Mouse (Mus musculus): ENCODE results near the gene Cep83. TPM values are rescaled to one million over a fixed set of nuclear protein-coding genes. Genes with fewer than 3 reads are reported as not detected.

Gene Cep83
- polyA plus RNA-seq, 1 experiment from 2014 or later = 17.9 TPM

DNA sequence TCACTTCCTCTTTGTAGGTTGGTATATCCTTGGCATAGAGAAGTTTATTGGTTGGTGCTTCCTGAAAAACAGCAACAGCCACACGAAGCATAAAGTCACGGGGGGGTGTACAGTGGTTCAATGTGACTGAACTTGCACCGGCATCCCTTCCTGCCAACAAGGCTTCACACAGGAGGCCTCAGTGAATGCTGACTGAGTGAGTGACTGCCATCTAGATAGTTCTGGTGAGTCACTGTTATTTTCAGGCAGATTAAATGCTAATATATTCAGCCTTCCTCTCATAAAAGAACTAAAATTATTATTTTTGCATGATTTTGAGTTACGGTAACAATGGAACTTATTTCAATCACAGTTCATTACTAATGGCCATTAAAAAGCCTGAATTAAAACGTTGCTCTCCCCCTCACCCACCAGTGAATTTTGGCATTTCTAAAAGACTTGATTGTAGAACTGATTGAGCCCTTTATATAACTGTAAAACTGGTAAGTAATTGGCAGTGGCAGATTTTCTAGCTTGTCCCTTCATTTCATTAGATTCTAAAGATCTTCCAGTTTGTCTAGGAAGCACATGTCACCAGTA, 106.3 kb downstream of the Cep83 start:
- WGBS = 51% methylated on average over 5 of the region's 5 CpGs
- Histone ChIP-seq H3K4me1 (replicated peaks; ENCODE audit: control insufficient read depth, insufficient read depth, low read length) (peaks cover 12% of the 10 kb centered on the region), H3K36me3 (ENCODE audit: control insufficient read depth, insufficient read depth) (peaks cover 13% of the 10 kb centered on the region), H3K4me2 (ENCODE audit: low read length) (no peak overlapping the region), H3K9me3 (ENCODE audit: control insufficient read depth, low read length) (no peaks in the 10 kb centered on the region), H3K4me3 (replicated peaks; ENCODE audit: low read length) (no peak overlapping the region), H3K27me3 (replicated peaks; ENCODE audit: control insufficient read depth, insufficient read depth, low read length) (no peaks in the 10 kb centered on the region), H3K27ac (ENCODE audit: low read length) (no peak overlapping the region), H3K9ac (replicated peaks; ENCODE audit: low read depth, low read length) (no peak overlapping the region)
- ATAC-seq = peak; percentile 78

DNA sequence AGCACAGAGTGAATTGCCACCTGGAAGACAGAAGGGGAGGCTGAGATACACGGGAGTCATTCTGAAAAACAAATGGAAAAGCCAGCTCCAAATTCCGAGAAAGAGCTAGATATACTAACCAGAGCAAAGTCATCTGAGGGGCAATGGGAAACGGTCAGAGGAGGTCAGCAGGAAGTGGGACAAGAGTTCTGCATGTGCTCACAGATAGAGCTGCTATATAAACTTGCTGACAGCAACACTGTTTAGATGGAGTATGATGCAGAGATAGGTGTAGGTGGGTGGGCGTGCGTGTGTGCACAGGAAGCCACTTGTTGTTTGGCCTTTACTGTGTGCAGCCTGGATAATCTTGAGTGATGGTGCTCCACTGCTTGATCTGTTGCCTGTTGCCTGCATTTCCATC, 109.7 kb downstream of the Cep83 start:
- H3K36me3 ChIP-seq (ENCODE audit: control insufficient read depth, insufficient read depth) = peaks cover 7% of the 10 kb centered on the region
- 92% methylated on average over 5 of the region's 5 CpGs for WGBS
- H3K9ac ChIP-seq (replicated peaks; ENCODE audit: low read depth, low read length) = no peak overlapping the region
- H3K4me2 ChIP-seq (ENCODE audit: low read length) = no peak overlapping the region
- no peak for ATAC-seq
- H3K9me3 ChIP-seq (ENCODE audit: control insufficient read depth, low read length) = no peaks in the 10 kb centered on the region
- H3K27me3 ChIP-seq (replicated peaks; ENCODE audit: control insufficient read depth, insufficient read depth, low read length) = no peaks in the 10 kb centered on the region
- H3K4me3 ChIP-seq (replicated peaks; ENCODE audit: low read length) = no peak overlapping the region
- H3K4me1 ChIP-seq (replicated peaks; ENCODE audit: control insufficient read depth, insufficient read depth, low read length) = peaks cover 12% of the 10 kb centered on the region
- no peak overlapping the region for H3K27ac ChIP-seq (ENCODE audit: low read length)

DNA sequence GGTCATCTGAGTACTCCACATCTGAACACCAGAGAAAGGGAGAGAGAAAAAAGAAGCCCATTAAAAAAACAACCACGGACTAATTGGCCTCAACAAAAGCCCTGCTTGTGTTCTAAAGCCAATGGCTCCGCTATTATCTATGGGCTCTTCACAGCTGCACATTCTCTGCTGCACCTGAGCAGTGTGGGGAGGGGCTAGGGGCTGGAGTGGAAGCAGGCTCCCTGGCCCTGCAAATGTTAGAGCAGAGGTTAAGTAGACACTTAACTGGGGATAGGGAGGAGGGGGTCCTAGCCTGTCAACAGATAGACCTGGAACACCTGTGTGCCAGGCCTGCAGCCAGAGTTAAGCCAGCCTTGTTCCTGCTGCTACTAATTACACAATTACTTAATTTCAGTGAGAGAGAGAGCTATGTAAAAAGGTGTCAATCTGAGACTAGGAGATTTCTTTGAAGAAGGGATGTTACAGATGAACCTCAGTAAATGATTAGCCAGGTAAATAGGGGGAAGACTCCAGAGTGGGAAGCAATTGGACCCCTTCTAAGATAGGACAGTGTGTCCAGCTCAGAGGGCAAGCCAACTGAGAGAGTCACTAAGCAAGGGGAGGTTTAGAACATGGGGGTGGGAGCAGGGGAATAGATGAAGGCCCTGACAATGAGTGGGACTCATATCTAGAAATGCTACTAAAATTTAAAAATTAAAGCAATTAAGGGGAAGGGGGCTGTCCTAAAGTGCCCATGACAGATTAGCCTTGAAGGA, 111.2 kb downstream of the Cep83 start:
- no peak; the same call in 1 of the 2 replicates for ATAC-seq
- Histone ChIP-seq H3K27ac (ENCODE audit: low read length) (0 out of 2 replicates have a peak overlapping the region, but pooled peaks have one; percentile 10), H3K9ac (replicated peaks; ENCODE audit: low read depth, low read length) (no peak overlapping the region), H3K4me2 (ENCODE audit: low read length) (no peak overlapping the region), H3K4me3 (replicated peaks; ENCODE audit: low read length) (no peak overlapping the region), H3K36me3 (ENCODE audit: control insufficient read depth, insufficient read depth) (peaks cover 4% of the 10 kb centered on the region; the same call in 1 of the 2 replicates), H3K4me1 (replicated peaks; ENCODE audit: control insufficient read depth, insufficient read depth, low read length) (peaks cover 6% of the 10 kb centered on the region), H3K9me3 (ENCODE audit: control insufficient read depth, low read length) (no peaks in the 10 kb centered on the region), H3K27me3 (replicated peaks; ENCODE audit: control insufficient read depth, insufficient read depth, low read length) (no peaks in the 10 kb centered on the region)
- 14% methylated on average over 2 of the region's 2 CpGs for WGBS

DNA sequence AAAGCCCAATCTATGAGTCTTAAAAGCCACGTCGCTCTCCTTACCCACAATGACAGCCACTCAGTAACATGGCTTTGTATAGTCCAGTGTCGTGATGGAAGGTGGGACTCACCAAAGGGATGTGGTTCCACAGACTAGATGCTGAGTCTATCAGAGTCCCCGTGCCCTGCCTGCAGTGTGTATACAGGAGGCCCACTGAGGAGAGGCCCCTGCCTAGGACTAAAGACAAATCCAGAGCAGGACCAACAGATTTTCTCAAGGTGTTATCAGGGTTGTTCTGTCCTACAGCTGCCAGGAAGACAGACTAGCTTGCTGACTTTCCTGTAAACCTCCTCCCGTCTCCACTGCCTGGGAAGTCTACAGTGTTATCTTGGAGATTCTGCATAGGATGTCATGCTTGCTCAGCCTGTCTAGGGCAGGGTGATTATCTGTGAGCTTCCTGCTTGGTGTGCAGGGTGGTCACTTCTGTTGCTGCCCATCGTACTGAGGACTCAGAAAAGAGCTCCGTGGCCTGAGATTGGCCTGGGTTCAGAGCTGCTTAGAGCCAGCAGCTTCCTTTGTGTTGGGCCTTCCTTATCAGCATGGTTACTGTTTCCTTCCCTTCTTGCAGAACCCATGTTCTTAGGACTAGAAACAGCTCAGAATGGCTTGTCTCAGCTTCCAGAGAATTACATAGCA, 112.4 kb downstream of the Cep83 start:
- no peak overlapping the region for H3K4me2 ChIP-seq (ENCODE audit: low read length)
- WGBS = 86% methylated on average over 7 of the region's 7 CpGs
- no peak for ATAC-seq
- peaks cover 6% of the 10 kb centered on the region for H3K4me1 ChIP-seq (replicated peaks; ENCODE audit: control insufficient read depth, insufficient read depth, low read length)
- H3K9me3 ChIP-seq (ENCODE audit: control insufficient read depth, low read length) = no peaks in the 10 kb centered on the region
- peaks cover 2% of the 10 kb centered on the region; the same call in 1 of the 2 replicates for H3K36me3 ChIP-seq (ENCODE audit: control insufficient read depth, insufficient read depth)
- H3K27me3 ChIP-seq (replicated peaks; ENCODE audit: control insufficient read depth, insufficient read depth, low read length) = no peaks in the 10 kb centered on the region
- no peak overlapping the region for H3K4me3 ChIP-seq (replicated peaks; ENCODE audit: low read length)
- no peak overlapping the region for H3K27ac ChIP-seq (ENCODE audit: low read length)
- H3K9ac ChIP-seq (replicated peaks; ENCODE audit: low read depth, low read length) = no peak overlapping the region

DNA sequence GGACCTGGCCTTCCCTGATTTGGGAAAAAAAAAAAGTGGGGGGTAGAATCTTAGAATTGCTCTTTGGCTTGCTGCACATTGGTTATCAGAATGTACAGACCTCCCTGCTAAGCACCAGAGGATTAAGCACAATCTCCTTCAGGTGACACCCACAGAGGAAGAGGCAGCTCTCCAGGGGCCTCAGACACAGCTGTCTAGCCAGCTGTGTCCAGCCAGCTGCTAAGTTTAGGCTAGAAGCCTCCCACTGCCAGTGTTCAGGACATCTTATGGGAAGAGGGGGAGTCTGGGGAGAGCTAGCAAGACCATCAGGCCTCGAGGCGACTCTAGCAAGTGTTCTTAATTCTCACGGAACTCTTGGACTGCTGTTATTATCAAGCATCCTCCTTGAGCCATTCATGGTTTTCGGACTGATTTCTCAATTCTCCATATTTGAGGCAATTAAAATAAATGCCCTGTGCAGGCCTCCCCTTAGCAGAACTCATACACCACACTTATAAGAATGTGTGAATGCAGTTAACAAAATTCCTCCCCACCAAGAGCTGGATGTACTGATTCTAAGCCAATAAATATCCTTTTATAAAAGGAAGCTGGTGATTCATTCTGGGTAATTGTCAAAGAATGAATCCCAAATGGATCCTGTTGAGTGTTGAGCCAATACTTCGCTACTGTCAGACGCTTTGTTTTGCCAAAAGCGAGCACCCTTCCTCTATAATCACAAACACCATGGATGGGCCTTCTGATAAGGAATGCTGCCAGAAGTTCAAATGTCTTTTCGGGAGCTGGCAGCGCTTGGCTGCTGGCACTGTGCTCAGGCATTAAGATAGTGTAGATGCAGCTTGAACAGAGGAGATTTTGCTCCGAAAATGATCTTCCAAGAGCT, 115.8 kb downstream of the Cep83 start:
- Histone ChIP-seq H3K9ac (replicated peaks; ENCODE audit: low read depth, low read length) (no peak overlapping the region), H3K36me3 (ENCODE audit: control insufficient read depth, insufficient read depth) (no peaks in the 10 kb centered on the region), H3K4me1 (replicated peaks; ENCODE audit: control insufficient read depth, insufficient read depth, low read length) (peaks cover 4% of the 10 kb centered on the region), H3K9me3 (ENCODE audit: control insufficient read depth, low read length) (no peaks in the 10 kb centered on the region), H3K27ac (ENCODE audit: low read length) (no peak overlapping the region), H3K4me3 (replicated peaks; ENCODE audit: low read length) (no peak overlapping the region), H3K4me2 (ENCODE audit: low read length) (no peak overlapping the region), H3K27me3 (replicated peaks; ENCODE audit: control insufficient read depth, insufficient read depth, low read length) (no peaks in the 10 kb centered on the region)
- 62% methylated on average over 10 of the region's 10 CpGs for WGBS
- peak; percentile 48 for ATAC-seq

DNA sequence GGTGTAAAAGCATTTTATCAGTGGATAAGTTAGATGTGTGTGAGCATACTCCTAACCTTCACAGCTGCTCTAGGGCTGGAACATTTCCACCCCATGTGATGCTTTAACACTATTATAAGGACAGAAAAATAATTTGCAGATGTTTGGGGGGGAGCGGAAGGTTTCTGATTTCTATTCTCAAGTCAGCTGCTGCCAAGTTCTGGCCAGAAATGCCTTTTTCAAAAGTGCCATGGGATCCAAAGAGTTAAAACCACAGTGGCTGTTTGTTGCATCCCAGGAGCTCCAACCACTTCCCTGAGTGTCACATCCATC, 116.4 kb downstream of the Cep83 start:
- Histone ChIP-seq H3K4me2 (ENCODE audit: low read length) (no peak overlapping the region), H3K27ac (ENCODE audit: low read length) (no peak overlapping the region), H3K9me3 (ENCODE audit: control insufficient read depth, low read length) (no peaks in the 10 kb centered on the region), H3K36me3 (ENCODE audit: control insufficient read depth, insufficient read depth) (no peaks in the 10 kb centered on the region), H3K9ac (replicated peaks; ENCODE audit: low read depth, low read length) (no peak overlapping the region), H3K4me1 (replicated peaks; ENCODE audit: control insufficient read depth, insufficient read depth, low read length) (no peaks in the 10 kb centered on the region; the same call in 1 of the 2 replicates), H3K4me3 (replicated peaks; ENCODE audit: low read length) (no peak overlapping the region), H3K27me3 (replicated peaks; ENCODE audit: control insufficient read depth, insufficient read depth, low read length) (no peaks in the 10 kb centered on the region)
- WGBS = 82% methylated on average over 1 of the region's 1 CpGs
- ATAC-seq = no peak

DNA sequence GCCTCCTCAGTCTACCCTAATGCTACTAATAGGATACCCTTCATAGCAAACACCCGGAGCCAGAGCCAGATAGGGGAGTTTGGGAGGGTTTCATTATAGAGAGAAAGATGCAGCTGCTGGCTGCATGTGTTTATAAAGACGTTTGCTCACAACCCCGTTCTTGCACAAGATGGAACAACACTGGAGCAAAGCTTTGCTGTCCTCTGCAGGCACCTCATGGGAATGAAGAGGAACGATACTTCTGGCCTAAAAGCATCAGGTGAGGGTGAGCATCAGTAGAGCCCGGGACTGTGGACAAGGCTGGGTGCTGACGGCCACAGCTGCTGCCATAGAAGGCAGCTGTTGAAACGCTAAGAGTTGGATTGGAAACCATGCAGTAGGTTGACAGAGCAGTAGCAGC, 118.9 kb downstream of the Cep83 start:
- WGBS = 75% methylated on average over 7 of the region's 7 CpGs
- Histone ChIP-seq H3K4me2 (ENCODE audit: low read length) (no peak overlapping the region), H3K9me3 (ENCODE audit: control insufficient read depth, low read length) (no peaks in the 10 kb centered on the region), H3K36me3 (ENCODE audit: control insufficient read depth, insufficient read depth) (no peaks in the 10 kb centered on the region), H3K27ac (ENCODE audit: low read length) (no peak overlapping the region), H3K27me3 (replicated peaks; ENCODE audit: control insufficient read depth, insufficient read depth, low read length) (no peaks in the 10 kb centered on the region), H3K9ac (replicated peaks; ENCODE audit: low read depth, low read length) (no peak overlapping the region), H3K4me1 (replicated peaks; ENCODE audit: control insufficient read depth, insufficient read depth, low read length) (peaks cover 7% of the 10 kb centered on the region), H3K4me3 (replicated peaks; ENCODE audit: low read length) (no peak overlapping the region)
- no peak for ATAC-seq

DNA sequence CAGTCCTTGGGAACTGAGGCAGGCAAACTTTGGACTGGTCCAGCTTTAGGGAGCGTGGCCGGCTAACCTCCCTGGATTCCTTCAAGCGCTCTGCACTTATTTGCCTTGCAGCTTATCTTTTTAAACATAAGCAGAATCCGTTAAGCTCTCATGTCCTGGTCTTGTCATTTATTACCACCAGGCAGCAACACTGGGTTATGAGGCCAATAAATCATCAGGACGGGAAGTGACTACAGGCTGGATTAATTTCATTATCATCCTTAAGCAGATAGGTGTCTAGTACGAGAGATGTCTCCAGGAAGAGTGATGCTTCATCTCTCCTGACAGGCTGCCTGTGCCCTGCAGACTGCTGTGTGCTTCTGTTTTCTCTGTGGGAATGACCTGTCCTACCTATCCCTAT, 119.8 kb downstream of the Cep83 start:
- no peak overlapping the region for H3K9ac ChIP-seq (replicated peaks; ENCODE audit: low read depth, low read length)
- H3K9me3 ChIP-seq (ENCODE audit: control insufficient read depth, low read length) = no peaks in the 10 kb centered on the region
- no peak for ATAC-seq

DNA sequence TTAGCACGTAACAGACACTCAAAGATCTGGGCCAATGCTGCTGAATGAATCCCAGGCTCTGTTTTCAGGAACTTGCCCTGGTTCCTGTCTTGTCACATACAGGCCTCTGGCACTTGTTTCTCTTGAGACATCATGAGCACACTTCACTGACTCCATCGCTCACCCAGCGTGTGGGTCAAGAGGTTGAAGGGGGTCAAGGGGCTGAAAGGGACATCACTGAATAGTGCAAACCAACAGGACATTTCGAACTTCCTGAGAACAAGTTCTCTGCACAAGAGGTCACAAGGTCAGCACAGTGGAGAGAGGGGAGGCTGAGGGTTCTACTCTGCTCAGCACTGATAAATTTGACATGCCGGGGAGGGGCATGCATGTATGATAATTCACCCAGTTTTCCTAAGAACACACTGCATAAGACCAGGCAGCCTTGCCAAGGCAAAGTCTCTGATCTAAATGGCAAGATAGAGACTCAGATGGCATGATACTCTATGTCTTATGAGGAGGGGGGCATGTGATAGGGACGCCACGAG, 121.6 kb downstream of the Cep83 start:
- ATAC-seq = no peak
- no peak overlapping the region for H3K27ac ChIP-seq (ENCODE audit: low read length)
- H3K4me1 ChIP-seq (replicated peaks; ENCODE audit: control insufficient read depth, insufficient read depth, low read length) = peaks cover 21% of the 10 kb centered on the region
- H3K4me3 ChIP-seq (replicated peaks; ENCODE audit: low read length) = no peak overlapping the region
- H3K36me3 ChIP-seq (ENCODE audit: control insufficient read depth, insufficient read depth) = no peaks in the 10 kb centered on the region
- H3K9ac ChIP-seq (replicated peaks; ENCODE audit: low read depth, low read length) = no peak overlapping the region
- 81% methylated on average over 7 of the region's 7 CpGs for WGBS
- no peak overlapping the region for H3K4me2 ChIP-seq (ENCODE audit: low read length)
- no peaks in the 10 kb centered on the region for H3K27me3 ChIP-seq (replicated peaks; ENCODE audit: control insufficient read depth, insufficient read depth, low read length)
- no peaks in the 10 kb centered on the region for H3K9me3 ChIP-seq (ENCODE audit: control insufficient read depth, low read length)

More for the DNA sequence above, 119.8 kb downstream of the Cep83 start:
- no peaks in the 10 kb centered on the region for H3K36me3 ChIP-seq (ENCODE audit: control insufficient read depth, insufficient read depth)
- H3K4me3 ChIP-seq (replicated peaks; ENCODE audit: low read length) = no peak overlapping the region
- 83% methylated on average over 6 of the region's 6 CpGs for WGBS
- peaks cover 16% of the 10 kb centered on the region for H3K4me1 ChIP-seq (replicated peaks; ENCODE audit: control insufficient read depth, insufficient read depth, low read length)
- no peaks in the 10 kb centered on the region for H3K27me3 ChIP-seq (replicated peaks; ENCODE audit: control insufficient read depth, insufficient read depth, low read length)
- H3K4me2 ChIP-seq (ENCODE audit: low read length) = no peak overlapping the region
- H3K27ac ChIP-seq (ENCODE audit: low read length) = no peak overlapping the region
